Mouse (Mus musculus) bone marrow, adult 2 months (tissue): ENCODE results near the gene Foxf1. TPM values are rescaled to one million over a fixed set of nuclear protein-coding genes. Genes with fewer than 3 reads are reported as not detected.

Experiments
- H3K27ac ChIP-seq: fragments of 200-500 bp; 2 replicates; pipeline ENCODE4 v1.5.1; 2012; ENCODE audit warnings: low read depth, mild to moderate bottlenecking, control low read depth, inconsistent platforms, low read length; ENCODE audit not compliant: control insufficient read depth, poor library complexity, insufficient read depth
- H3K4me1 ChIP-seq: fragments of 200-500 bp; 2 replicates; pipeline ENCODE4 v1.6.1; 2011; ENCODE audit warnings: low read length; ENCODE audit not compliant: control insufficient read depth, insufficient read depth
- H3K4me3 ChIP-seq: fragments of 200-500 bp; replicated peaks from 2 replicates; pipeline ENCODE3; 2011; ENCODE audit warnings: mild to moderate bottlenecking, low read depth, low read length, control low read depth; ENCODE audit not compliant: control insufficient read depth
- CTCF ChIP-seq: fragments of 200-500 bp; IDR thresholded peaks from 2 replicates; pipeline ENCODE4 v1.5.1; 2011; ENCODE audit warnings: low read length, control low read depth; ENCODE audit not compliant: control insufficient read depth, insufficient read depth
- POLR2A ChIP-seq: fragments of 200-500 bp; IDR thresholded peaks from 2 replicates; pipeline ENCODE4 v1.6.1; 2011; ENCODE audit warnings: low read depth, mild to moderate bottlenecking, control low read depth, low read length, borderline replicate concordance; ENCODE audit not compliant: control insufficient read depth
- WGBS: fragments of 180-500 bp; shearing (Covaris S2); methylation state at CpG from one replicate; pipeline ENCODE4 v1.1.7; 2018; 5-methylcytosine and 5-hydroxymethylcytosine counted together
- polyA plus RNA-seq: library from polyadenylated mRNA; stranded (reverse); fragments of >200 nt; gene quantifications from 2 replicates; pipeline ENCODE4 v1.2.4, GENCODE M21; 2011; ENCODE audit warnings: low replicate concordance; ENCODE audit not compliant: missing spikeins, insufficient read depth, insufficient read length

Gene Foxf1
- polyA plus RNA-seq, 1 experiment, result not detected

DNA sequence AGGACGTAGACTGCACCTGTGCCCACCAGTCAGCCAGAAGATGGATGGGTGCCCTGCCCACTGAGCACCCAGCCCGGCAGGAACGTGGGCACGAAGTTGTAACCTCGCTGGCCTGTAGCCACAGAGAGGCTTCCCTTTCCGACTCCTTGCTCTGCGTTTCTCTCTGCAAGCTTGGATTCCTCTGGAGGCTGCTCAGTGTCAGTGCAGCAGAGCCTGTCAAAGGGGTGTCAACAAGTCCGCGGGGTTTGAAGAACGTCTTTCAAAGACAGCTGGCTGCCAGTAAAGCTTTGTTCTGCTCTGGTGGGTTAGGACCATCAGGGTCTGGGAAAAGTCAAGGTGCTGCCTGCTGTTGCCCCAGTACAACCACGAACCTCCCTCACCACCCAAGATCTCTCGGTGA is 12.7 kb upstream of the Foxf1 start:
- Histone ChIP-seq H3K4me1 (no peaks in the 10 kb centered on the region), H3K27ac (no peak overlapping the region), H3K4me3 (no peak overlapping the region)
- WGBS, result 4% methylated on average over 12 of the region's 12 CpGs
- TF ChIP-seq POLR2A (no peak), CTCF (no peak)

DNA sequence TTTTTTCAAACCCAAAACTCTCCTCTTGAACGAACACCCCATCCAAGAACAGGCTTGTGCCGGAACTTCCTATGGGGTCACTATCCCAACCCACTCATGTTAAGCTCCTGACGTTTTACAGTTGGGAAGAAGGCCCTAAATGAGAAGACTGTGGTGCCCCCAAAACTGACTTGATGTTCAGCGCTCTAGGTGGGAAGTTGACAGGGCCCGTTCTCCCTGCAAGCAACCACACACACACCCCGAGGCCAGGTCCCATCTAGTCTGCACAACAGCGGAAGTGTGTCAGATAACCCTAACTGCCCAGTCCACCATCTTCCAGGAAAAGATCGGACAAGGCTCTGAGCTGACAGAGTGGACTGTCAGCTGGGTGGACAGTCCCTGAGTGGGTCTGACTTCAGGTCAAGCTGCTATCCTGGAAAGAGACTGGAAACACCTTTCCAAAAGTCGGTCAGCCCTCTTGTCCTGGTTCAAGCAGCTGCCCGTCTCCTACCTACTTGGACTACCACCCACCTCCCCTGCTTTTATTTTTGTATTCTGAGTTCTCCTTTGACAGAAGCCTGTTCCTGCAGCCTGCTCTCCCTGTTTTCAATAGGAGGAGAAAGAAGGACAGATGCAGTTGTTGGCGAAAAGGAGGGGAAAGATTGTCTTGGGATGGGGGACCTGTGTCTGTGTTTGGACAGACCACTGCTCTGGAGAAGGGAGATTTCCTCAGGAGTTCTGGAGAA is 11.6 kb upstream of the Foxf1 start:
- Histone ChIP-seq H3K4me1 (no peaks in the 10 kb centered on the region), H3K4me3 (no peak overlapping the region), H3K27ac (no peak overlapping the region)
- 27% methylated on average over 11 of the region's 11 CpGs for WGBS
- TF ChIP-seq POLR2A, result no peak
- TF ChIP-seq CTCF, result no peak

DNA sequence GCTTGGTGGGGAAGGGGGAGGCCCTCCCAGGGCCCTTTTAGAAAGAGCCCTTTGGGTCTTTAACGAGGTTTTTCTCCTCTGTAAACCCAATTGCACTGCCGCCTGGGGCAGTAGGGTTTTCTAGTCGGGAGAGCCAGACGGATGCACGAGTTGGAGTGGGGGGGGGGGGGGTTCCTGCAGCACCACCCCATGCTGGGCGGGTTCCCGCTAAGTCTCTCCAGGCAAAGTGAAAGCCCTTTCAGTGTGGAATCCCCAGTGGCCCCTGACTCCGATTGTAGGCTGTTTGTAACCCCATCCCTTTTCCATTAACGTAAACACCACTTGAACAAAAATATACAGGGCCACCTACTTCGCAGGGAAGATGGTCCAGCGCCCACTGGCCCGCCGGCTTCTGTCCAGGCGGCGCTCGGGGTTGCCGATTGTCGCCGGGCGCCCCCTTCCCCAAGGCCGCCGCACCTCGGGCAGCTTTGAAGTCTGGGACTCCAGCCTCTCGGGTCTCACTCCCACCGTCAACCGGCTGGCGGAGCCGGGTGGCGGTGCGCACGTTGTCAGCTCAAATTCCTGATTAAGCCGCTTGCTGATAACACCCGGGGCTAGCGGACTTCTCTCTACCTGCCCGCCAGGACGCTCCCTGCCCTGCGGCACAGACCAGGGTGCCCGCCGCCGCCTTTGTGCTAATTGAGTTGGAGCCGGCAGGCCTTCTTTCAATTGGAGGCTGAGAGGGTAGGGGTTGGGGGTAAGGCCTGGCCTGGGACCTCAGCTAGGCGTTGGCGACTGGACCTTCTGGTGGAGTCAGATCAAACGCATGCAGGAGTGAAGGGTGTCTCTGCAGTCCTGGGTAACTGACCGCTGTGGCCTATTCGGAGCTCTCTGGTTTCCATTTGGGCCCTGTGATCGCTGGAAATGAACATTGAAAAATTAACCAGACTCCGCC is 10.7 kb upstream of the Foxf1 start:
- no peaks in the 10 kb centered on the region for H3K4me1 ChIP-seq
- no peak overlapping the region for H3K4me3 ChIP-seq
- TF ChIP-seq POLR2A, result no peak
- H3K27ac ChIP-seq, result no peak overlapping the region
- 4% methylated on average over 48 of the region's 48 CpGs for WGBS

DNA sequence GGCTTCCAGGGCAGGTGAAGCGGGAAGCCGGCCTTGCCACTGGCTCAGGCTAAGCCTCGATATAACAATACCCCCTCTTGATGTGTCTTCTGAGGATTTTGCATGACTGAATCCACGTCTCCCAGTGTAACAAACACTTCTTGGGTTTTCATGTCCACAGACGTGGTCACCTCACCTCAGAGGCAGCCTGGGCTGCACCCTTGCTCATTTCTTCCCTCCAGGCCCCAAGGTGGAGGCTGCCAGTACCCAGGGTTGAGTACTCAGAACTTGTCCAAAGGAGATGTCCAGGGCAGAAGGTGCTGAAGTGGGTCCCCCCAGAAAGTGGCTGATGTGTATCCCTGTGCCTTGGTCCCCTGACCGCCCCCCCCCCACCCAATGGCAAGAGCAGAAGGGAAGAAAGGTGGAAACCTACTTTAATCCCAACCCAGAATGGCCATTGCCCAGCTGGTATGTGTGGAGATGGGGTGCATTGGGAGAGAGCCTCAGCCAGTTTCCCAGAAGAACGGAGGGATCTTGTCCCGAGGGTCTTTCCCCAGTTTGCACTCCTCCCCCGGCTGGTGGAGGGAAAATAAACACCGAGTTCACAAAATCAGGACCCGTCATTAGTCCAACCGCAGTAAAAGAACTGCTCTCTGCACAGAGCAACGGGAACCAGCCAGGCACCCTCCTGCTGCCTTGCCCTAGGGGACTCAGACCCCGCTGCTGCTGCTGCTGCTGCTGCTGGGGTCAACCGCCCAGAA is 9.9 kb upstream of the Foxf1 start:
- 10% methylated on average over 15 of the region's 15 CpGs for WGBS
- TF ChIP-seq POLR2A, result no peak
- TF ChIP-seq CTCF, result no peak
- Histone ChIP-seq H3K4me3 (no peak overlapping the region), H3K27ac (no peak overlapping the region), H3K4me1 (no peaks in the 10 kb centered on the region)

DNA sequence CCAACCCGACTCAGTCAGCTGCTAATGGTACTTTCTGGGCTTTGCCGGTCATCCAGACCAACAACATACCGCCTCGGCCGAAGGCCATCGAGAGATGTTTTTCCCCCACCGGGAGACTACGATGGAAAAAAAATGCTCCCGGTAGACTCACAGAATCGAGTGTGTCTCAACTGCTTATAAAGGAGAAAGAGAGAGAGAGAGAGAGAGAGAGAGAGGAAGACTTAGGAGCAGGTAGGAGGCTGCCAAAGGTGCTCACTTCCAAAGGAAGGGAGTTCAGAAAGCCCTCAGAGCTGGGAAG is 9.4 kb upstream of the Foxf1 start:
- no peak overlapping the region for H3K4me3 ChIP-seq
- no peaks in the 10 kb centered on the region for H3K4me1 ChIP-seq
- 6% methylated on average over 10 of the region's 10 CpGs for whole genome bisulfite sequencing
- no peak overlapping the region for H3K27ac ChIP-seq
- no peak for TF ChIP-seq POLR2A

DNA sequence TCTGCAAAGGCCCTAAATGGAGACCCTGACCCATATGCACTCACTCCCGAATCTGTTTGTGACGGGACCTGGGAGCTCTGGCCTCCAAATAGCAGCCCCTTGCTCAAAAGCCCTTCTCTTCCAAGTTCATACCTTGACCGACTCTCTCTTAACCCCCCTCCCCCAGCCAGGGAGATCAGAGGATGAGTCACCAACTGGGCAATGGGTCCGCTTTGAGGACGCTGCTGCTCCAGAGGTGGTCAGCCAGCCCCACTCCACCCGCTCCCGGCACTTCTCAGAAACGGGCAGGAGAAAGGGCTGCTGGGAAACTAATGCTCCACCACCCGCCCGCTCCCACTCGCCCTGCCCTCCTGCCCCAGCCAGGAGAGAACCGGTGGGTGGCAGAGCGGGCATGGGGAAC is 8.2 kb upstream of the Foxf1 start:
- no peak for TF ChIP-seq POLR2A
- TF ChIP-seq CTCF, result no peak
- Histone ChIP-seq H3K27ac (no peak overlapping the region), H3K4me3 (no peak overlapping the region), H3K4me1 (no peaks in the 10 kb centered on the region)
- WGBS, result 10% methylated on average over 13 of the region's 13 CpGs

DNA sequence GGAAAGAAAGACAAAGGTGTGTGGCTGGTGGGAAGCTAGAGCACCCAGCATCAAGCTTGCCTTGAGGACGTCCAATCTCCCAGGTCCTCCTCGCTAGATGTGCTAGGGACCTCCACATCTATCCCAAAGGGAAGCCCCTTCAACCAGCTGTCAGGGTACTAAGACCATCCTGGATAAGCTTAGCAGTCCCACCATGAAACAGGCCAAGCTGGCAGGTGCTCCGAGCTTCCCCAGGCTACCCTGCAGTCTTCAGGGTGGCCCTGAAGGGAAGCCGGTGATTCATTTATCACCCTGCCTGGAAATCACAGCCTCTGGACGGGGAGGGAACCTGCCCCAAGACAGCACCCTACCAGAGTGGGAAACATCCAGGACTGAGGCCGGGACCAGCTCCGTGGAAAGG is 7.6 kb upstream of the Foxf1 start:
- 32% methylated on average over 7 of the region's 7 CpGs for WGBS

DNA sequence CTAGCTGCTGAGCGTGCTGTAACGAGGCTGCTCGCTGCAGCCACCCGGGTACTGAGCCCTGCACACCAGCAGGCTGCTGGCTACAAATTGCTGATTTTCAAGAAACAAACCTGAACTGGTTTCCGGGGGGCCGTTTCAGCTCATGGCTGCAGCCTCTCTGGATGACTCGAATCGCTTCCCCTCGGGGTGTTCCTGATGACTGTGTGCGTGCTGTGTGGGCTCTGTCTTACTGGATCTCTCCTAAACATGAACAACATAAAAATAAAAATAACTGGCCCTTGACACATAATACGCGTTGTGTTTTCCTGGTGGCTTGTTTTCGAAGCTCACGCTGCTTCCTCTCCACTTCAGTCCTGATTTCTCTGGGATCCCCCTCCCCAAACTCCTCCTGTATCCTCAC is 5.5 kb upstream of the Foxf1 start:
- no peak overlapping the region for H3K4me3 ChIP-seq
- 17% methylated on average over 14 of the region's 14 CpGs for WGBS
- no peak overlapping the region for H3K27ac ChIP-seq
- no peak for TF ChIP-seq CTCF
- no peak for TF ChIP-seq POLR2A
- H3K4me1 ChIP-seq, result no peaks in the 10 kb centered on the region

More for the DNA sequence above, 7.6 kb upstream of the Foxf1 start:
- TF ChIP-seq CTCF, result no peak
- TF ChIP-seq POLR2A, result no peak
- Histone ChIP-seq H3K4me3 (no peak overlapping the region), H3K27ac (no peak overlapping the region), H3K4me1 (no peaks in the 10 kb centered on the region)
